Mouse (Mus musculus) ES-E14 (cell line): ENCODE measurements at regions not wholly inside any gene's neighbourhood (a gene's known extent, or its start where the extent isn't known, plus 50 kb on each side); places are given as distances from the start of the nearest gene placed in this dataset.

Experiments used
- DNase-seq: peaks from one replicate; pipeline ENCODE4 v3.0.0-alpha.2; 2013; ENCODE audit warnings: low read depth, low spot score
- H3K27ac ChIP-seq: 2 replicates; pipeline ENCODE4 v1.5.1; 2012; ENCODE audit warnings: low read depth, mild to moderate bottlenecking, low read length, moderate library complexity, mixed read lengths; ENCODE audit not compliant: poor library complexity, insufficient read depth, severe bottlenecking
- H3K36me3 ChIP-seq: 2 replicates; pipeline ENCODE4 v1.6.1; 2012; ENCODE audit warnings: mild to moderate bottlenecking, low read length, moderate library complexity, mixed read lengths; ENCODE audit not compliant: control insufficient read depth, poor library complexity, insufficient read depth, severe bottlenecking
- H3K4me1 ChIP-seq, 2 experiments: fragments of 150-350 bp in 1 of 2; sonication (generic) in 1 of 2; 2 replicates each; pipeline ENCODE4 v1.6.1; 2012; ENCODE audit warnings: low read length in 2 of 2, mild to moderate bottlenecking in 1 of 2, mixed read lengths in 1 of 2; ENCODE audit not compliant: control insufficient read depth in 2 of 2, insufficient read depth in 2 of 2, poor library complexity in 1 of 2
- H3K4me3 ChIP-seq, 2 experiments: fragments of 150-350 bp in 1 of 2; sonication (generic) in 1 of 2; 2 replicates each; pipeline ENCODE4 v1.5.1; 2012; ENCODE audit warnings: low read length in 2 of 2, low read depth in 1 of 2, mild to moderate bottlenecking in 1 of 2, mixed read lengths in 1 of 2; ENCODE audit not compliant: insufficient read depth in 1 of 2, poor library complexity in 1 of 2, severe bottlenecking in 1 of 2
- H3K9ac ChIP-seq: 2 replicates; pipeline ENCODE4 v1.6.1; 2012; ENCODE audit warnings: low read depth, mild to moderate bottlenecking, low read length, mixed read lengths; ENCODE audit not compliant: poor library complexity, insufficient read depth, severe bottlenecking
- H3K9me3 ChIP-seq: fragments of 150-350 bp; sonication (generic); 2 replicates; pipeline ENCODE4 v1.6.1; 2012; ENCODE audit warnings: low read depth, mild to moderate bottlenecking, low read length; ENCODE audit not compliant: control insufficient read depth, insufficient read depth
- CHD2 ChIP-seq: IDR thresholded peaks from 2 replicates; pipeline ENCODE4 v1.6.1; 2014; ENCODE audit warnings: mild to moderate bottlenecking, low read depth, low read length, inconsistent platforms
- HCFC1 ChIP-seq: IDR thresholded peaks from 2 replicates; pipeline ENCODE4 v1.6.1; 2012; ENCODE audit warnings: low read length, inconsistent platforms, borderline replicate concordance; ENCODE audit not compliant: insufficient read depth
- MAFK ChIP-seq: IDR thresholded peaks from 2 replicates; pipeline ENCODE4 v1.6.1; 2014; ENCODE audit warnings: mild to moderate bottlenecking, low read depth, low read length, inconsistent platforms; ENCODE audit not compliant: insufficient read depth
- ZC3H11A ChIP-seq: IDR thresholded peaks from 2 replicates; pipeline ENCODE4 v1.6.1; 2012; ENCODE audit warnings: low read depth, mild to moderate bottlenecking, inconsistent platforms, low read length, borderline replicate concordance
- ZNF384 ChIP-seq: IDR thresholded peaks from 2 replicates; pipeline ENCODE4 v1.6.1; 2012; ENCODE audit warnings: low read depth, low read length, inconsistent platforms
- in situ Hi-C, 2 experiments: fragments of 600-800 bp; cut with MboI; formaldehyde crosslinking; loops; one replicate each; pipeline ENCODE4 v1.15.1; 2025; ENCODE audit warnings: low sequenced_read_pairs in 2 of 2, inconsistent platforms in 1 of 2; ENCODE audit not compliant: unreplicated experiment in 2 of 2

DNA sequence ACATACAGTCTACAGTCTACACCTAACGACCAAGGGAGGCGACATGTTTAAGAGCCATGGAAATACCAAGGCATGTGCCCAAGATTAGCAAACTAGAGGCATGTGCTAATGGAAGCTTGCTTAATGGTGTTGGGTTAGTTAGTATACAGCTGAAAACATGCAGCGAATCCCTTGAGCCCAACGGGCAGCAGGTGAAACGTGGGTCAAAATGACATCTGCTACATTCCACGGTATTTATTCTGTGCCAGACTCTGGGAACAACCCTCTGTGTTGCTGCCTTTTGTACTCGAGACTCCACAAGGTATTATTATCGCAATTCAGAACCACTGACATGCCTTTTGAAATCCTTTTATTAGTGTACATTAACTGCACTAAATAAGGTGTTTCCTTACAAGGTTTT lies 188.1 kb upstream of the Rhobtb1 start:
- H3K4me1 ChIP-seq: no peaks in the 10 kb centered on the region
- no peak overlapping the region for H3K27ac ChIP-seq
- TF ChIP-seq HCFC1 (no peak), MAFK (no peak), CHD2 (no peak), ZC3H11A (no peak), ZNF384 (no peak)
- no peak overlapping the region for H3K9ac ChIP-seq
- no peaks in the 10 kb centered on the region for H3K9me3 ChIP-seq
- no peak for DNase-seq
- no peaks in the 10 kb centered on the region for H3K36me3 ChIP-seq
- H3K4me3 ChIP-seq: no peak overlapping the region
- in situ Hi-C loops: no loop called here

GRCm38 (mm10) chr10:68965271-68965670 lies 186.0 kb upstream of the Rhobtb1 start:
- no peak for DNase-seq
- Histone ChIP-seq H3K4me1 (no peaks in the 10 kb centered on the region), H3K9me3 (no peaks in the 10 kb centered on the region), H3K36me3 (no peaks in the 10 kb centered on the region), H3K9ac (no peak overlapping the region), H3K27ac (no peak overlapping the region), H3K4me3 (no peak overlapping the region)
- TF ChIP-seq CHD2 (no peak), ZC3H11A (no peak), HCFC1 (no peak), ZNF384 (no peak), MAFK (no peak)
- in situ Hi-C loops: no loop called here

GRCm38 (mm10) chr10:68967976-68968968 lies 183.0 kb upstream of the Rhobtb1 start:
- TF ChIP-seq ZNF384 (no peak), ZC3H11A (no peak), HCFC1 (no peak)
- in situ Hi-C loops: no loop called here
- H3K36me3 ChIP-seq: no peaks in the 10 kb centered on the region
- no peak overlapping the region for H3K27ac ChIP-seq
- H3K4me1 ChIP-seq: no peaks in the 10 kb centered on the region
- H3K4me3 ChIP-seq: no peak overlapping the region
- no peaks in the 10 kb centered on the region for H3K9me3 ChIP-seq
- H3K9ac ChIP-seq: no peak overlapping the region
- DNase-seq: no peak

DNA sequence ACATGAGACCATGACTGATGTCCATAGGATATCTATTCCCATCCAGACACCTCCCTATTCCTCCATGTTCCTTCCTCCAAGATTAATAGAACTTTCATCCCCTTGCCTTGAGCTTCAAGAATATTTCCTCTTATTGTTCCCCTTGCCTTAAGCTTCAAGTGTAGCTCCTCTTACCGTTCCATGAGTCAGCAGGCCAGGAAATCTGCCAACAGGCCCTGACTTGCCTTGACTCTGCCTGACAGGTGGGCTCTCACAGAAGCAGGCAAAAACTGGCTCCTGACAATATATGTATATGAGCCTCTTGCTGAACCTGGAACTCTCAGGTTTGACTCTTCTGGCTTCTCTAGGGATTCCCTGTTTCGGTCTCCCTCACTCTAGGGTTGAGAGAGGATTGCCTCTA lies 180.7 kb upstream of the Rhobtb1 start:
- TF ChIP-seq HCFC1: no peak
- no peaks in the 10 kb centered on the region for H3K9me3 ChIP-seq
- no peaks in the 10 kb centered on the region for H3K36me3 ChIP-seq
- in situ Hi-C loops: no loop called here
- H3K4me1 ChIP-seq: no peaks in the 10 kb centered on the region
- DNase-seq: no peak
- H3K4me3 ChIP-seq: no peak overlapping the region
- no peak overlapping the region for H3K27ac ChIP-seq
- no peak overlapping the region for H3K9ac ChIP-seq

- no peak overlapping the region for H3K9ac ChIP-seq
- H3K4me3 ChIP-seq: no peak overlapping the region
- no peak for DNase-seq
- no peaks in the 10 kb centered on the region for H3K36me3 ChIP-seq
- no peak overlapping the region for H3K27ac ChIP-seq
- in situ Hi-C loops: no loop called here
- H3K4me1 ChIP-seq: no peaks in the 10 kb centered on the region
- no peaks in the 10 kb centered on the region for H3K9me3 ChIP-seq
- TF ChIP-seq ZNF384 (no peak), CHD2 (no peak), HCFC1 (no peak), ZC3H11A (no peak), MAFK (no peak)
Measured at GRCm38 (mm10) chr10:68974771-68975170, 176.5 kb upstream of the Rhobtb1 start.
